Mouse (Mus musculus) liver, postnatal 0 days (tissue): ENCODE measurements around the gene Baiap2l2. TPM values are rescaled to one million over a fixed set of nuclear protein-coding genes. Genes with fewer than 3 reads are reported as not detected.
A peak's percentile ranks its signal among the peaks of the same experiment; 100 is the strongest.

Experiments used
- ATAC-seq: fragments of 200-750 bp; cut with Nextera tagmentation; 2 replicates; pipeline ENCODE4 v1.8.0; 2017; ENCODE audit warnings: mild to moderate bottlenecking, moderate library complexity
- DNase-seq: peaks from one replicate; pipeline ENCODE4 v3.0.0-alpha.2; 2016
- H3K27ac ChIP-seq: fragments of 300-500 bp; sonication (generic); 2 replicates; pipeline ENCODE4 v1.5.1; 2014; ENCODE audit warnings: antibody characterized with exemption, moderate library complexity, mild to moderate bottlenecking, low read depth
- H3K27me3 ChIP-seq: fragments of 300-500 bp; sonication (generic); 2 replicates; pipeline ENCODE4 v1.6.1; 2014; ENCODE audit warnings: low read length, control low read depth, mixed read lengths; ENCODE audit not compliant: insufficient read depth
- H3K36me3 ChIP-seq: fragments of 300-500 bp; sonication (generic); replicated peaks from 2 replicates; pipeline ENCODE4 v1.6.1; 2014; ENCODE audit warnings: mild to moderate bottlenecking, control low read depth, low read length, moderate library complexity, mixed read lengths; ENCODE audit not compliant: insufficient read depth
- H3K4me1 ChIP-seq: fragments of 300-500 bp; sonication (generic); 2 replicates; pipeline ENCODE4 v1.6.1; 2014; ENCODE audit warnings: antibody characterized with exemption, mild to moderate bottlenecking, control low read depth; ENCODE audit not compliant: insufficient read depth
- H3K4me2 ChIP-seq: fragments of 300-500 bp; sonication (generic); 2 replicates; pipeline ENCODE4 v1.6.1; 2014; ENCODE audit warnings: low read depth, mild to moderate bottlenecking, low read length, moderate library complexity, mixed read lengths
- H3K4me3 ChIP-seq: fragments of 300-500 bp; sonication (generic); 2 replicates; pipeline ENCODE4 v1.5.1; 2014; ENCODE audit warnings: low read depth, low read length
- H3K9ac ChIP-seq: fragments of 300-500 bp; sonication (generic); replicated peaks from 2 replicates; pipeline ENCODE4 v1.6.1; 2014; ENCODE audit warnings: mild to moderate bottlenecking, moderate library complexity
- H3K9me3 ChIP-seq: fragments of 300-500 bp; sonication (generic); 2 replicates; pipeline ENCODE4 v1.6.1; 2016; ENCODE audit warnings: mild to moderate bottlenecking, control low read depth, low read length, mixed read lengths
- CTCF ChIP-seq: sonication (generic); IDR thresholded peaks from 2 replicates; pipeline ENCODE4 v1.5.1; 2016; ENCODE audit warnings: antibody characterized with exemption, low read depth
- EP300 ChIP-seq: IDR thresholded peaks from 2 replicates; pipeline ENCODE4 v1.6.1; 2016; ENCODE audit warnings: antibody characterized with exemption, low read depth, mild to moderate bottlenecking
- WGBS: fragments of 180-500 bp; shearing (Covaris S2); extraction: QIAGEN DNeasy Blood & Tissue Kit; methylation state at CpG from one replicate; pipeline ENCODE4 v1.1.7; 2014; ENCODE audit not compliant: insufficient replicate concordance; 5-methylcytosine and 5-hydroxymethylcytosine counted together
- polyA plus RNA-seq: library from polyadenylated mRNA; unstranded; fragments of >200 nt; fragmentation: Nextera tagmentation; extraction: Ambion mirVana; gene quantifications from 2 replicates; pipeline ENCODE4 v1.2.1, GENCODE M21; 2015

Baiap2l2 gene
- polyA plus RNA-seq, 1 experiment from 2014 or later, result 1.2 TPM

DNA sequence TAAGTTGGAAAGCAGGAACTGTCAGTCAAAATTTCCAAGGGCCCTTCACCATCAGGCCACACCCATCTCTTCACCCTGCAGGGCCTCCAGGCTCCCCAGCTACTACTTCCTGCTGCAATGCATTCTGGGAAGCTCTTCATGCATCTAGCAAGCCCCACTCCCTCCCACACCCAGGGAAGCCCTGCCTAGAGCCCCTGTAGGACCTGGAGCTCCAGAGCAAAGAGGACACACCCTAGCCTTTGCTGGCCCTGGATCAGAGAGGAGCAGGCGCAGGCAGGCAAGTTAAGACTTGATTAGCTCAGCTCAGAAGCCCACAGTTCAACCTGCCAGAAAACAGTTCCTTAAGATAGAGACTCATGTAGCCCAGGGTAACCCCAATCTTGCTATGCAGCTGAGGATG is 3.9 kb downstream of the Baiap2l2 start:
- H3K9me3 ChIP-seq, result no peaks in the 10 kb centered on the region
- 81% methylated on average over 1 of the region's 1 CpGs for WGBS
- H3K36me3 ChIP-seq, result 0 out of 2 replicates have a peak, but pooled peaks cover 2% of the 10 kb centered on the region
- DNase-seq, result peak; percentile 58
- H3K27me3 ChIP-seq, result no peaks in the 10 kb centered on the region
- TF ChIP-seq CTCF (no peak), EP300 (no peak)
- no peak overlapping the region for H3K4me3 ChIP-seq
- H3K9ac ChIP-seq, result no peak overlapping the region
- peaks cover 20% of the 10 kb centered on the region for H3K4me1 ChIP-seq
- H3K4me2 ChIP-seq, result peak overlapping the region; percentile 7; the same call in 1 of the 2 replicates
- H3K27ac ChIP-seq, result 0 out of 2 replicates have a peak overlapping the region, but pooled peaks have one; percentile 64
- peak; percentile 85 for ATAC-seq

DNA sequence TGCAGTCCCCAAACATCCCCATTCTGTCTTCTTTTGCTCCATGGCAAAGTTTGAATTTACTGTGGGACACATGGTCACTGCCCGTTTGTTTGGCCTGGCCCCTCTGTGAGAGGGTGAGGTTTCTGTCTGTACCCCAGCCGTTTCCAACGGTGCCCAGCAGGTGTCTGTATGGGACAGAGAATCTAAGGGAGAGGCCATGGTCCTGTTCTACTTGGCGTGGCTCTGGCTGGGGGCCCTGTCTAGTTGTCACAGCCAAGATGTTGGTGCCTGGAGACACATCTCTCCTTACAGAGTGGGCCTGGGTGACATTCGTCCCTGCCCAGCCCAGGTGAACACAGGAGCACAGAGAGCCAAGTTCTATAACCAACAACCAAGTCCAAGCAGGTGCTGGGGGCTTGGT is 4.5 kb downstream of the Baiap2l2 start:
- Histone ChIP-seq H3K27ac (no peak overlapping the region), H3K27me3 (no peaks in the 10 kb centered on the region), H3K4me1 (peaks cover 20% of the 10 kb centered on the region), H3K4me2 (peak overlapping the region; percentile 7; the same call in 1 of the 2 replicates), H3K36me3 (no peaks in the 10 kb centered on the region), H3K9ac (no peak overlapping the region), H3K4me3 (no peak overlapping the region), H3K9me3 (no peaks in the 10 kb centered on the region)
- DNase-seq (peak; percentile 25), ATAC-seq (0 out of 2 replicates have a peak, but pooled peaks have one; percentile 20)
- WGBS, result 43% methylated on average over 5 of the region's 5 CpGs
- TF ChIP-seq CTCF (peak; percentile 39), EP300 (no peak)

DNA sequence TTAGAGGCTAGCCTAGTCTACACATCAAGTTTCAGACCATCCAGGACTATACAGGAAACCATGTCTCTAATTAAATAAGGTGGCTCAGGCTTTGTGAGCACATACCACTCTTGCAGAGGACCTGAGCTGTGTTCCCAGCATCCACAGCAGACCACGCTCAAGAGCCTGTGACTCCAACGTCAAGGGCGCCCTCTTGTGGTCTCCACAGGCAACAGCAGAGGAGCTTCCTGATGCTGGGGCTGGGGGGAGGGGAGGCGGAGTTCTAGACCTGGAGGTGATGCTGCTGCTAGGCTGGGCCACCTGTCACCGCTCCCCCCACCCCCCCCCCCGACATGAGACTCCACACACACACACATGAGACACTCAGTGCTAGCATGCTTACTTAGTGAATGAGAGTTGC is 5.1 kb downstream of the Baiap2l2 start:
- no peaks in the 10 kb centered on the region for H3K27me3 ChIP-seq
- 32% methylated on average over 6 of the region's 6 CpGs for WGBS
- H3K9ac ChIP-seq, result no peak overlapping the region
- DNase-seq, result peak; percentile 58
- H3K4me2 ChIP-seq, result no peak overlapping the region
- H3K4me3 ChIP-seq, result no peak overlapping the region
- H3K4me1 ChIP-seq, result peaks cover 20% of the 10 kb centered on the region
- TF ChIP-seq EP300 (no peak), CTCF (peak; percentile 75)
- H3K27ac ChIP-seq, result no peak overlapping the region
- no peaks in the 10 kb centered on the region for H3K9me3 ChIP-seq
- no peaks in the 10 kb centered on the region for H3K36me3 ChIP-seq
- no peak for ATAC-seq

DNA sequence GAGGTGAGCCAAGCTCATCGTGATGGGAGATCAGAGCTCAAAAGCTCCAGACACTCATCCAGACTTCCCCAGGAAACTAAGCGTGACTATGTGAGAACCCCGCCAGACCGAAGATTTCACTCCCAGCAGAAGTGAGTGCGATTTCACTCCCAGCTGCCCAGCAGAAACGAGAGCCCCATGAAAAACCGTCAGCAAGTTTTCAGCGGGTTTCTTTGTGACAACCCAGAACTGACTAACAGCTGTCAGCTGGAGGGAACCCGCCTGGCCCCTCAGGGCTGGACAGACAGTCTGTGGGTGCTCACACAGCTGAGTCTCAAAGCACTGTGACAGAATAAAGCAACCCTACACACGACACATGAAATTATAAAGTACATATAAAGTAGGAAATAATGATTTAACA is 7.6 kb downstream of the Baiap2l2 start:
- TF ChIP-seq CTCF (no peak), EP300 (no peak)
- Histone ChIP-seq H3K27me3 (no peaks in the 10 kb centered on the region), H3K27ac (no peak overlapping the region), H3K4me2 (no peak overlapping the region), H3K36me3 (no peaks in the 10 kb centered on the region), H3K9ac (no peak overlapping the region), H3K4me1 (peaks cover 13% of the 10 kb centered on the region), H3K9me3 (no peaks in the 10 kb centered on the region), H3K4me3 (no peak overlapping the region)
- DNase-seq, result no peak
- no peak for ATAC-seq
- WGBS, result 65% methylated on average over 10 of the region's 10 CpGs

DNA sequence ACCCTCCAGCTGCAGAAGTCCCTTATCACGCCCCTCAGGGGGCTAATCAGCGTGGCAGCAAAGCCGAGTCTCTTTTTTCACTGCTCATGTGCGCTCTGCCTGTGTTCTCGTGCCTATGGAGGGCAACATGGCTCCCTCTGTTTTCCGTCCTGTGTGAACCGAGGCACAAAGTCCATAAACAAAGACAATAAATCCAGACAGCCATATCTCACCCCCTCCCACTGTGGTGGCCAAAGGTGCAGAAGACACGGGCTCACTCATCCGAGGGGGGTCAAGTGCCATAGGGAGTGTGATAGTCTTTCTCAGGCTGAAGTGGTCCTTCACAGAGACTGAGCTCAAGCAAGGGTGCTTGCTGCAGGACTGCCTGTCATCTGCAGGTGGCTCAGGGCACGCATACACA is 12.3 kb downstream of the Baiap2l2 start:
- Histone ChIP-seq H3K9ac (no peak overlapping the region), H3K27ac (no peak overlapping the region)
- ATAC-seq, result no peak

DNA sequence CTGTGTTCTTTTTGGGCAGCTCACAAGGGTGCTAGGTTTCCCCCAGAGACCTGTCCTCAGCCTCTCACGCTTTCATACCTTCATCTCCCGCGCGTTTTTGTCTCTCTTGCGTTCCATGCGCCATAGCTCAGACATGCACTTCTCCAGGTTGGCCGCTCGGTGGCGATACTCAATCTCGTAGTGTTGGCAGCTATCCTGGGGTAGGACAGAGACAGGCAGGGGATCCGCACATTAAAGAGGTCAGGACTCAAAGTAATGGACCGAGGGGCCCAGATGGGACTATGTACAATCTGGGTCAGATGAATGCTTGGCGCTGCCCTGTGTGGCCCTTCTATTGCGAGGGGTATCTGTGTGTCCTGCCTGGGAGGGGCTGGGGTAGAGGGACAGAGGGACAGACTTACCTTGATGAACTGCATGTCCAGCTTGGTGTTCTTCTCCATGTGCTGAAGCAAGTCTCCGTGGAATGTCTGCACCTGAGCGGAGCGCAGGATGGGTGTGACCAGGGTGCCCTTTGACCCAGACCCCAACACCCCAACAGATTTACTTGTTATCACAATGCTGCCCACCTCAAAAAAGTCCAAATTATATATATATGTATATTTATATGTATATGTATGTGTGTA is 14.1 kb downstream of the Baiap2l2 start:
- TF ChIP-seq EP300 (no peak), CTCF (peak; percentile 73)
- Histone ChIP-seq H3K27ac (no peak overlapping the region), H3K4me1 (peaks cover 10% of the 10 kb centered on the region), H3K9ac (no peak overlapping the region), H3K36me3 (no peaks in the 10 kb centered on the region), H3K9me3 (no peaks in the 10 kb centered on the region), H3K4me2 (peak overlapping the region; percentile 73), H3K27me3 (no peaks in the 10 kb centered on the region), H3K4me3 (peak overlapping the region; percentile 33; the same call in 1 of the 2 replicates)
- peak; percentile 71 for DNase-seq
- WGBS, result 22% methylated on average over 17 of the region's 17 CpGs
- ATAC-seq, result no peak

More for the DNA sequence above, 12.3 kb downstream of the Baiap2l2 start:
- Histone ChIP-seq H3K4me1 (peaks cover 10% of the 10 kb centered on the region), H3K4me3 (no peak overlapping the region), H3K9me3 (no peaks in the 10 kb centered on the region), H3K36me3 (no peaks in the 10 kb centered on the region), H3K27me3 (no peaks in the 10 kb centered on the region), H3K4me2 (no peak overlapping the region)
- no peak for DNase-seq
- 60% methylated on average over 10 of the region's 10 CpGs for WGBS
- TF ChIP-seq CTCF, result no peak
- TF ChIP-seq EP300, result no peak
